Mouse (Mus musculus): ENCODE measurements around the gene Fgfr1op. TPM values are rescaled to one million over a fixed set of nuclear protein-coding genes. Genes with fewer than 3 reads are reported as not detected.
"Not testable (repeated sequence)": the region's sequence is repeated elsewhere in the genome, so short reads cannot be mapped to it uniquely, and the experiment has no call there.

Fgfr1op gene
- polyA plus RNA-seq, 1 experiment = 0.11 TPM

DNA sequence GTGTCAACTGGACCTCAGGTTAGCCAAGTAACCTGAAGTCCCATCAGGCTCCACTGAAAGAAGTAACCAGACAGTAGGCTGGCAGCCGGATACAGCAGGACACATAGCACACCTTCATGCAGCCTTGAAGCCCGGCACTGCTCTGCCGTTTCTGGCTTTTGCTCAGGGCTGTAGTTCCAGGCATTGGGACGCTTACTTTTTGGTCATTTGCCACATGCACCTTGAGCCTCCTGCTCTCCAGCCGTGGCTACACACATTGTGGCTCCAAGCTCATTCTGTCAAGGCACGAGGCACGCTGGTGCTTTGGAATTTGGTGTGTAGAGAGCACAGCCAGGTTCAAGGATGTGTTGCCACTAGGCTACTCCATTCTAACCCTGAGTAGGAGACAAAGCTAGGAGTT lies 10.3 kb upstream of the Fgfr1op start:
- not testable (repeated sequence) for H3K4me3 ChIP-seq (replicated peaks); H3K9me3 ChIP-seq (ENCODE audit: control insufficient read depth, low read length); H3K36me3 ChIP-seq (ENCODE audit: control insufficient read depth); H3K4me1 ChIP-seq (ENCODE audit: control insufficient read depth); H3K27me3 ChIP-seq (ENCODE audit: control insufficient read depth)

- H3K27me3 ChIP-seq (ENCODE audit: control insufficient read depth); H3K36me3 ChIP-seq (ENCODE audit: control insufficient read depth); H3K4me3 ChIP-seq (replicated peaks): not testable (repeated sequence)
Measured at GRCm38 (mm10) chr17:8155982-8156381, 9.3 kb upstream of the Fgfr1op start.

GRCm38 (mm10) chr17:8158627-8159026 lies 6.7 kb upstream of the Fgfr1op start:
- H3K36me3 ChIP-seq (ENCODE audit: control insufficient read depth); H3K27me3 ChIP-seq (ENCODE audit: control insufficient read depth); H3K4me1 ChIP-seq (ENCODE audit: control insufficient read depth); H3K9me3 ChIP-seq (ENCODE audit: control insufficient read depth, low read length); H3K4me3 ChIP-seq (replicated peaks): not testable (repeated sequence)

More at GRCm38 (mm10) chr17:8155982-8156381, 9.3 kb upstream of the Fgfr1op start:
- not testable (repeated sequence) for H3K4me1 ChIP-seq (ENCODE audit: control insufficient read depth); H3K9me3 ChIP-seq (ENCODE audit: control insufficient read depth, low read length)

DNA sequence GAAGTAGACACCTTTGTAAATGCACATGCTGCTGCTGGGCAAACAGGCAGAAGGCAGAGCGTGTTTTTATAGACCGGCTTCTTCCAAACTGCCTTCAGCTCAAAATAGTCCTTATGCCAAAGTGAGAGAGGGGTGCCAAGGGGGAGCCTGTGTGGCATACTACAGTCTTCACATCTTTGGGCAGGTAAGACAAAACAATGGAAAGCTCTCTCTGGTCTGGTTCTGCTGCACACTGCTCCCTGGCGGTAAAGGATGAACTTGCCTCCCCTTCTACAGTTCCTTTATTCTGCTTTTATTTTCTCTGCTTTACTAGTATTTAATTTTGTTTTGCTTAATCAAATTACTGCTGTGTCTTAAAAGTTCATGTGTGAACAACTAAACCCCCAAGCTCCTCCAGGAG lies 4.3 kb upstream of the Fgfr1op start:
- H3K9me3 ChIP-seq (ENCODE audit: control insufficient read depth, low read length); H3K27me3 ChIP-seq (ENCODE audit: control insufficient read depth); H3K4me1 ChIP-seq (ENCODE audit: control insufficient read depth); H3K36me3 ChIP-seq (ENCODE audit: control insufficient read depth); H3K4me3 ChIP-seq (replicated peaks): not testable (repeated sequence)

- Histone ChIP-seq H3K4me3 (replicated peaks) (peak overlapping the region; percentile 64), H3K36me3 (ENCODE audit: control insufficient read depth) (peaks cover 25% of the 10 kb centered on the region)
- H3K27me3 ChIP-seq (ENCODE audit: control insufficient read depth); H3K9me3 ChIP-seq (ENCODE audit: control insufficient read depth, low read length); H3K4me1 ChIP-seq (ENCODE audit: control insufficient read depth): not testable (repeated sequence)
Measured at GRCm38 (mm10) chr17:8165608-8165945, 276 bp downstream of the Fgfr1op start.

DNA sequence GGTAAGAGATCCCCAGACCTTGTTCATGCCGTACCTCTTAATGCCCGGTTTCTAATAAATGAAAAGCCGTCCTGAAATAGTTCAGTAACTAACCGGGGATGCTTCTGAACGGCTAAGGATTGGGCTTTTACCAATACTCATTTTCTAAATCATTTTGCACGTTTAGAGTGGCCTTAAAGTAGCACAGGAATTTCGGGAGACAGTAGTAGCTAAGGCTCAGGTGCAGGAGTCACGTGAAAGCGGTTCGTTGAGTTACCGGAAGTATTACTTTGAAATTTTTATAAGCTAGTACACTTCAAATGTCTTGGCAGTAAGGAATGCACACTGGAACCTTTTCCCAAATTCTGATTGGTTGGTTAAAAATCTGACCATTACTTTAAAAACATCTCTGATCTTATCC lies 676 bp downstream of the Fgfr1op start:
- not testable (repeated sequence) for H3K9me3 ChIP-seq (ENCODE audit: control insufficient read depth, low read length); H3K27me3 ChIP-seq (ENCODE audit: control insufficient read depth)
- H3K4me3 ChIP-seq (replicated peaks) = peak overlapping the region; percentile 64

DNA sequence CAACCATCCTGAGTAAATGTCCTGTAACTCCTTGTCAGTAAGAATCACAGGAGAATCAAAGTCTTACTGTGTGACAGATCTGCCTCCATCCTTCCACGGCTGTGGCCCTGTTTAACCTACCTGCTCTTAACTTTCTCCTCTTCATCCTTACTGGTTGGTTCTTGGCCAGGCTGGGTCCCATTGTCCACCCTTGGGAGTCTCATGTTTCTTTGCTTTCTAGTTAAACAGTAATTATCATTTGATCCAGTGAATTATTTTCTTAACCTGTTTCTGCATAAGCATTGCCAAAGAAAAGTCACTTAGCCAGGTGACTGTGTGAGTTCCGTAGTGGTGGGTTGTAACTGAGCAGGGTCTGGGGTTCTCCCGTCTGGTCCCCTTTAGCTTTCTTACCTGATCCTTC lies 1.2 kb downstream of the Fgfr1op start:
- H3K4me3 ChIP-seq (replicated peaks); H3K4me1 ChIP-seq (ENCODE audit: control insufficient read depth); H3K9me3 ChIP-seq (ENCODE audit: control insufficient read depth, low read length); H3K27me3 ChIP-seq (ENCODE audit: control insufficient read depth): not testable (repeated sequence)
- H3K36me3 ChIP-seq (ENCODE audit: control insufficient read depth) = peaks cover 33% of the 10 kb centered on the region

More for the DNA sequence above, 676 bp downstream of the Fgfr1op start:
- H3K4me1 ChIP-seq (ENCODE audit: control insufficient read depth) = not testable (repeated sequence)
- peaks cover 29% of the 10 kb centered on the region for H3K36me3 ChIP-seq (ENCODE audit: control insufficient read depth)

DNA sequence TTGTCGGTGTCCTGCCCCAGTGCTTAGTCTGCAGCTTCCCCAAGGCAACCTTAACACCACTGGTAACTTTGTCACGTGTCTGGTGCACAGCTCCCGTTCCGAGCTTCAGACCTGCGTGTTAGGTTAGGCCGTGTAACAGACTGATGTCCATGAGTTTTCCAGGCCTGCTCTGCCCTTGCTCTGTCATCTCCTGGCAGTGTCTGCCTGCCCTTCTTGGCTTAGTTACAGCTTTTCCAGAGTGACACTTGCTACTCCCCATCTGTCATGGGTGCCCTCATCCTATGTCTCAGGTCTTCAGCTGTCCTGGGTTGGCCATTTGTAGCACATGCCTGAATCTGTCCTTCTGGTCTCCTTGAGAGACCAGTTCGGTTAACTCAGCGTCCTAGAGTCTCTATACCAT lies 2.1 kb downstream of the Fgfr1op start:
- H3K4me3 ChIP-seq (replicated peaks); H3K27me3 ChIP-seq (ENCODE audit: control insufficient read depth); H3K9me3 ChIP-seq (ENCODE audit: control insufficient read depth, low read length); H3K4me1 ChIP-seq (ENCODE audit: control insufficient read depth): not testable (repeated sequence)
- H3K36me3 ChIP-seq (ENCODE audit: control insufficient read depth) = peaks cover 43% of the 10 kb centered on the region

- peaks cover 67% of the 10 kb centered on the region for H3K36me3 ChIP-seq (ENCODE audit: control insufficient read depth)
- H3K9me3 ChIP-seq (ENCODE audit: control insufficient read depth, low read length) = no peaks in the 10 kb centered on the region; the same call in 1 of the 2 replicates
- TF ChIP-seq GATA1 (IDR thresholded peaks at IDR 0.05; ENCODE audit: low read length) (no peak), TAL1 (IDR thresholded peaks at IDR 0.05; ENCODE audit: low read length) (no peak)
- no peak overlapping the region for H3K4me3 ChIP-seq (replicated peaks)
- H3K27me3 ChIP-seq (ENCODE audit: control insufficient read depth) = no peaks in the 10 kb centered on the region
- H3K4me1 ChIP-seq (ENCODE audit: control insufficient read depth) = peaks cover 5% of the 10 kb centered on the region
Measured at GRCm38 (mm10) chr17:8170331-8170730, 5.0 kb downstream of the Fgfr1op start.

DNA sequence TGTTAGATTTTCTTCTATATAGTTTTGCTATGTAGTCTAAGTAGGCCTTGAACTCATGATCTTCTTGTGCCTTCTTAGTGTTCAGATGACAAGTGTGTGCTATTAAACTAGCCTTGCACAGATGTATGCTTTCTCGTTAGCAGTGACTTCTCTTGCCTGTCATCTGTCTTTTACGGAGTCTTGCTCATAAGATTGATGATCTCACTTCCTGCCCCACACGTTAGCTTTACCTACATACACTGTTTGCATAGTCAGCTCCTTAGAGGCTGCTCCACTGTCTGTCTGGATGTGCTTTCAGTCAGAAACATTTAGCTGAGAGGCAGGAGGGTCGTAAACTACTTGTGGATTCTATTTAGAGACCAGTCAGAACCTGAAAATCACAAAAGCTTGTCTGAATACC lies 5.8 kb downstream of the Fgfr1op start:
- H3K27me3 ChIP-seq (ENCODE audit: control insufficient read depth) = no peaks in the 10 kb centered on the region
- H3K9me3 ChIP-seq (ENCODE audit: control insufficient read depth, low read length) = no peaks in the 10 kb centered on the region; the same call in 1 of the 2 replicates
- TF ChIP-seq GATA1 (IDR thresholded peaks at IDR 0.05; ENCODE audit: low read length) (no peak), TAL1 (IDR thresholded peaks at IDR 0.05; ENCODE audit: low read length) (no peak)
- H3K4me1 ChIP-seq (ENCODE audit: control insufficient read depth) = peaks cover 5% of the 10 kb centered on the region
- H3K36me3 ChIP-seq (ENCODE audit: control insufficient read depth) = peaks cover 74% of the 10 kb centered on the region
- H3K4me3 ChIP-seq (replicated peaks) = no peak overlapping the region

GRCm38 (mm10) chr17:8177090-8177489 lies 11.8 kb downstream of the Fgfr1op start:
- Histone ChIP-seq H3K4me3 (replicated peaks) (no peak overlapping the region), H3K9me3 (ENCODE audit: control insufficient read depth, low read length) (no peaks in the 10 kb centered on the region), H3K27me3 (ENCODE audit: control insufficient read depth) (no peaks in the 10 kb centered on the region), H3K4me1 (ENCODE audit: control insufficient read depth) (no peaks in the 10 kb centered on the region), H3K36me3 (ENCODE audit: control insufficient read depth) (peaks cover 83% of the 10 kb centered on the region)
- TF ChIP-seq TAL1 (IDR thresholded peaks at IDR 0.05; ENCODE audit: low read length) (no peak), GATA1 (IDR thresholded peaks at IDR 0.05; ENCODE audit: low read length) (no peak)

Measured in erythroblast, embryonic 14.5 days (primary cell).